Mouse (Mus musculus): ENCODE data around the gene Hhip.

- TF ChIP-seq CTCF (IDR thresholded peaks at IDR 0.05 in 2 of 3, conservative IDR thresholded peaks at IDR 0.05 in 1 of 3; ENCODE audit: control insufficient read depth in 1 of 3, insufficient read depth in 1 of 3, low read depth in 2 of 3, low read length in 3 of 3, poor library complexity in 1 of 3, severe bottlenecking in 1 of 3), result no peak
- no peak for TF ChIP-seq RAD21 (IDR thresholded peaks at IDR 0.05; ENCODE audit: low read depth, low read length)
- TF ChIP-seq POLR2AphosphoS2 (IDR thresholded peaks at IDR 0.05; ENCODE audit: low read length), result no peak
- TF ChIP-seq GATA1 (IDR thresholded peaks at IDR 0.05; ENCODE audit: low read depth, low read length), result no peak
- TF ChIP-seq EP300 (IDR thresholded peaks at IDR 0.05; ENCODE audit: low read depth in 1 of 2, low read length in 2 of 2), result no peak
- TF ChIP-seq GABPA (IDR thresholded peaks at IDR 0.05; ENCODE audit: low read depth, low read length), result no peak
- no peak for TF ChIP-seq ZNF384 (IDR thresholded peaks at IDR 0.05; ENCODE audit: low read depth, low read length)
- TF ChIP-seq E2F4 (IDR thresholded peaks at IDR 0.05; ENCODE audit: borderline replicate concordance, low read depth, low read length), result no peak
- no peak for TF ChIP-seq POLR2A (IDR thresholded peaks at IDR 0.05; ENCODE audit: control insufficient read depth in 1 of 2, insufficient read depth in 1 of 2, low read depth in 1 of 2, low read length in 2 of 2, poor library complexity in 1 of 2)
- TF ChIP-seq USF2 (IDR thresholded peaks at IDR 0.05; ENCODE audit: borderline replicate concordance in 1 of 2, insufficient read depth in 1 of 2, low read depth in 1 of 2, low read length in 2 of 2), result no peak
- TF ChIP-seq TBP (IDR thresholded peaks at IDR 0.05; ENCODE audit: low read depth, low read length), result no peak
These were observed 116.7 kb downstream of the Hhip start for GRCm38 (mm10) chr8:79941070-79941469.

Measured in MEL (cell line).